21 mouse cellular contexts compared by ENCODE assay signal in the genomic region with DNA sequence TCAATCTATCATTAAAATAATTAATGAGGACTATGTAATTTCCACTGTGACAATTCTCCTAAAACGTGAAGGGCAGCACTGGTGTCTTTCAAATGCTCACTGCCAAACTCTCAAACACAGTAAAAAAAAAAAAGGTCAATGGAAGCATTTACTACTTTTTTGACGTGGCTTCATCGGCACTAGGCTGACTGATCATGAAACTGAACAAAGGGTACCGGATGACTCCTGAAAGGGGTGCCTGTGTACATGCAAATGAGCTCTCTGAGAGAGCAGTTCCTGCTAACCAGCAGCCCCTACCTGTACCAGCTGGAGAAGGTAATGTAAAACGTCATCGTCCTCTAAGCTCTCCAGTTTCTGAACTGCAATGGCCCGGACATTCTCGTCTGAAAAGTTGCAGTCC. TPM values are rescaled to one million over a fixed set of nuclear protein-coding genes. Genes with fewer than 3 reads are reported as not detected.
DNase-seq lines count a peak whose midpoint lies in the region; ATAC-seq and TF ChIP-seq lines count a peak whose summit lies in the region.
"Had no signal": no experiment of that assay in that cellular context is flagged by ENCODE, and none has a peak within 500 bp of the region (broad histone marks: within the 10 kb centered on the region; RNA-seq: fewer than 3 reads in every experiment).

No protein-coding gene starts in this region.

- no peak for TF ChIP-seq POLR2A in small intestine, adult 2 months (IDR thresholded peaks at IDR 0.05; ENCODE audit: low read depth, low read length)

- no peaks in the 10 kb centered on the region for H3K9me3 ChIP-seq in midbrain, embryonic 13.5 days
- no peaks in the 10 kb centered on the region for H3K9me3 ChIP-seq in midbrain, embryonic 15.5 days
- H3K9me3 ChIP-seq: embryonic facial prominence, embryonic 15.5 days; limb, embryonic 10.5 days had no signal

- no peak overlapping the region for H3K27ac ChIP-seq in midbrain, embryonic 13.5 days
- no peak overlapping the region for H3K27ac ChIP-seq in midbrain, embryonic 15.5 days
- peak overlapping the region; percentile 47 for H3K27ac ChIP-seq in small intestine, adult 2 months (ENCODE audit: insufficient read depth, low read depth, low read length)
- H3K27ac ChIP-seq: embryonic facial prominence, embryonic 15.5 days; hindbrain, embryonic 14.5 days; limb, embryonic 10.5 days; macrophage had no signal

- no peak overlapping the region for H3K9ac ChIP-seq in midbrain, embryonic 13.5 days (replicated peaks)
- no peak overlapping the region for H3K9ac ChIP-seq in midbrain, embryonic 15.5 days
- H3K9ac ChIP-seq: embryonic facial prominence, embryonic 15.5 days; hindbrain, embryonic 14.5 days had no signal

- H3K4me2 ChIP-seq in midbrain, embryonic 13.5 days (replicated peaks) = no peak overlapping the region
- no peak overlapping the region for H3K4me2 ChIP-seq in midbrain, embryonic 15.5 days
- H3K4me2 ChIP-seq: embryonic facial prominence, embryonic 15.5 days; hindbrain, embryonic 14.5 days had no signal

- no peak for TF ChIP-seq CTCF in small intestine, adult 2 months (IDR thresholded peaks at IDR 0.05; ENCODE audit: extremely low read depth, insufficient read length, insufficient replicate concordance, low read depth, low read length)

- H3K4me3 ChIP-seq in midbrain, embryonic 13.5 days (replicated peaks) = no peak overlapping the region
- no peak overlapping the region for H3K4me3 ChIP-seq in midbrain, embryonic 15.5 days
- H3K4me3 ChIP-seq in small intestine, adult 2 months (ENCODE audit: low read depth, low read length) = no peak overlapping the region
- H3K4me3 ChIP-seq: embryonic facial prominence, embryonic 15.5 days; limb, embryonic 10.5 days had no signal

- H3K27me3 ChIP-seq in midbrain, embryonic 13.5 days = no peaks in the 10 kb centered on the region
- no peaks in the 10 kb centered on the region for H3K27me3 ChIP-seq in midbrain, embryonic 15.5 days (replicated peaks)
- no peaks in the 10 kb centered on the region for H3K27me3 ChIP-seq in small intestine, adult 2 months (ENCODE audit: control insufficient read depth, insufficient read depth, low read length)
- H3K27me3 ChIP-seq: embryonic facial prominence, embryonic 15.5 days had no signal

- ATAC-seq in midbrain, embryonic 13.5 days = 0 out of 2 replicates have a peak, but pooled peaks have one; percentile 37
- no peak; the same call in 1 of the 2 replicates for ATAC-seq in midbrain, embryonic 15.5 days (replicated peaks)
- ATAC-seq: forebrain, embryonic 16.5 days; intestine, embryonic 16.5 days had no signal

- no peaks in the 10 kb centered on the region for H3K36me3 ChIP-seq in midbrain, embryonic 13.5 days
- H3K36me3 ChIP-seq in midbrain, embryonic 15.5 days (replicated peaks) = no peaks in the 10 kb centered on the region
- no peaks in the 10 kb centered on the region for H3K36me3 ChIP-seq in small intestine, adult 2 months (ENCODE audit: control insufficient read depth, insufficient read depth, low read length)
- H3K36me3 ChIP-seq: embryonic facial prominence, embryonic 15.5 days; limb, embryonic 10.5 days had no signal

- DNase-seq in CD4-positive helper T cell, adult 2 months (ENCODE audit: low read depth, low spot score) = peak; percentile 73
- peak; percentile 17 for DNase-seq in ES-CJ7 (ENCODE audit: low read depth, low spot score)
- DNase-seq in layer of hippocampus, adult 9-10 months (ENCODE audit: low spot score) = no peak
- DNase-seq in c-Kit-positive CD71-positive TER-119-positive erythroid progenitor cells, embryonic 14.5 days (ENCODE audit: low spot score) = no peak
- DNase-seq: adrenal gland, postnatal 14 days; cerebellum, adult 9-11 months; gastrocnemius, postnatal 36 days; heart, postnatal 36 days; liver; spleen, adult 18-20 months; thymus, adult 18-20 months; thymus, postnatal 36 days had no signal

- peaks cover 7% of the 10 kb centered on the region; the same call in 1 of the 2 replicates for H3K4me1 ChIP-seq in midbrain, embryonic 13.5 days (replicated peaks)
- H3K4me1 ChIP-seq in midbrain, embryonic 15.5 days = peaks cover 4% of the 10 kb centered on the region; the same call in 1 of the 2 replicates
- H3K4me1 ChIP-seq in small intestine, adult 2 months (ENCODE audit: control insufficient read depth, insufficient read depth, insufficient read length, low read length) = peaks cover 1% of the 10 kb centered on the region; the same call in 1 of the 2 replicates
- H3K4me1 ChIP-seq: embryonic facial prominence, embryonic 15.5 days; limb, embryonic 10.5 days had no signal

- WGBS in midbrain, embryonic 13.5 days = 50% methylated on average over 8 of the region's 8 CpGs
- WGBS in midbrain, embryonic 15.5 days = 45% methylated on average over 8 of the region's 8 CpGs
- 67% methylated on average over 8 of the region's 8 CpGs for WGBS in small intestine, adult 2 months

RNA-seq across cellular contexts. Expression of a gene that starts 4.8 kb away (rescaled TPM):
- 0.85 and 1.3 TPM in 2 replicates for polyA plus RNA-seq in midbrain, embryonic 13.5 days (2015; fragmentation: Nextera tagmentation; extraction: Ambion mirVana)
- polyA plus RNA-seq in midbrain, embryonic 15.5 days (2015; fragmentation: Nextera tagmentation; extraction: Ambion mirVana) = 1.2 and 1.6 TPM in 2 replicates
- polyA plus RNA-seq in small intestine, adult 2 months (2012; rRNA removed) = 1.9 and 3.4 TPM in 2 replicates

Comparison
In these comparisons a context has a peak if more than half of its experiments do, and no peak if none do; other contexts are left out.
1. DNase-seq: peak in CD4-positive helper T cell, adult 2 months (single experiment) and ES-CJ7 (single experiment); none in layer of hippocampus, adult 9-10 months (single experiment) and c-Kit-positive CD71-positive TER-119-positive erythroid progenitor cells, embryonic 14.5 days (single experiment).